Mouse (Mus musculus) erythroblast, embryonic 14.5 days (primary cell): ENCODE results near the gene Smyd2.

Experiments
- GATA1 ChIP-seq: IDR thresholded peaks from 2 replicates; pipeline ENCODE4 v1.6.1; 2012; ENCODE audit warnings: low read length, inconsistent platforms, mixed read lengths
- TAL1 ChIP-seq: IDR thresholded peaks from 3 replicates; pipeline ENCODE4 v1.6.1; 2012; ENCODE audit warnings: low read length, inconsistent platforms, mixed read lengths

DNA sequence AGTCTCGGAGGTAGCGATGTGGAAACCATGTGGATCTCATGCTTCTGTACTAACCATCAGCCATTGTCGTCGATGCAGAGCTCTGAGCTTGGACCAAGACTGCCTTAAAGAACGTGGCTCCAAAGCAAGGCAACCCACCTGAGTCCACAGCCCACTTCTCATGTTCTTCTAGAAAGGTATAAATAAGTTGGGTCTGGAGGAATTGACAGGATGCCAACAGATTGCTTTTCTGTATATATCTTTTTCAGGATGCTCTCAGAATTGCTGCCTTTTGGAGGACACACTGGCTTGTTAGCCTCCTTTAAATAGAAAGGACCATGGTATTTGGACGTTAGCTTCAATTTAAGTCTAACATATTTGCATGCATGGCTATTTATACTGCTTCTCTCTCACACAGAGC is 29.7 kb upstream of the Smyd2 start:
- TF ChIP-seq GATA1 (no peak), TAL1 (no peak)
